Mouse (Mus musculus) forebrain, embryonic 12.5 days (tissue): ENCODE measurements at regions not wholly inside any gene's neighbourhood (a gene's known extent, or its start where the extent isn't known, plus 50 kb on each side); places are given as distances from the start of the nearest gene placed in this dataset.

Experiments
- ATAC-seq: fragments of 200-750 bp; cut with Nextera tagmentation; 2 replicates; pipeline ENCODE4 v1.8.0; 2017; ENCODE audit warnings: moderate TSS enrichment; ENCODE audit not compliant: low FRiP score
- H3K27ac ChIP-seq: fragments of 300-500 bp; sonication (generic); 2 replicates; pipeline ENCODE4 v1.5.1; 2016; ENCODE audit warnings: mild to moderate bottlenecking
- H3K27me3 ChIP-seq: fragments of 300-500 bp; sonication (generic); 2 replicates; pipeline ENCODE4 v1.6.1; 2016; ENCODE audit warnings: mild to moderate bottlenecking
- H3K36me3 ChIP-seq: fragments of 300-500 bp; sonication (generic); replicated peaks from 2 replicates; pipeline ENCODE4 v1.6.1; 2016; ENCODE audit warnings: mild to moderate bottlenecking
- H3K4me1 ChIP-seq: fragments of 300-500 bp; sonication (generic); 2 replicates; pipeline ENCODE4 v1.6.1; 2016
- H3K4me2 ChIP-seq: fragments of 300-500 bp; sonication (generic); 2 replicates; pipeline ENCODE4 v1.6.1; 2016; ENCODE audit warnings: mild to moderate bottlenecking, moderate library complexity
- H3K4me3 ChIP-seq: fragments of 300-500 bp; sonication (generic); replicated peaks from 2 replicates; pipeline ENCODE4 v1.5.1; 2016; ENCODE audit warnings: mild to moderate bottlenecking
- H3K9ac ChIP-seq: fragments of 300-500 bp; sonication (generic); 2 replicates; pipeline ENCODE4 v1.6.1; 2016; ENCODE audit warnings: mild to moderate bottlenecking
- H3K9me3 ChIP-seq: fragments of 300-500 bp; sonication (generic); 2 replicates; pipeline ENCODE4 v1.6.1; 2016
- WGBS: fragments of 180-500 bp; shearing (Covaris S2); methylation state at CpG from one replicate; pipeline ENCODE4 v1.1.7; 2016; 5-methylcytosine and 5-hydroxymethylcytosine counted together

GRCm38 (mm10) chr2:173930606-173931177, 145.4 kb upstream of the Stx16 start:
- no peak for ATAC-seq

DNA sequence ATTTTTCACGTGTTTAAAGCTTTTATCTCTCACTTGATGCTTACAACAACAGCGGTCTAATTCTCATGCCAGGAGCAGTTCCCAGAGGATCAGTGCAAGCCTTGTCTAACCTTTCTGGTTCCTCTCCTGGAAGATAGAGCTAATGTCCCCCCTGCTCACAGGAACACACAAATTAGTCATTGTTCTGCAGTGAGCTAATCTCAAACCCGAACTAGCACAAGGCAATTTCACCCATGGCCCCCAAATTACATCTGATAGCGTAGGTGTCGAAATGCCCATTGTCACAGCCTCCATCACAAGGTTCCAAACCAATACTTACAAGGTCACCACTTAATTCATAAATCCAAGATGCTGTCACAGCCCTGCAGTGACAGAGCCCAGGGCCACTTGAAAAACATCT, 140.4 kb upstream of the Stx16 start:
- Histone ChIP-seq H3K4me1 (peaks cover 14% of the 10 kb centered on the region), H3K9ac (no peak overlapping the region), H3K4me3 (no peak overlapping the region), H3K9me3 (0 out of 2 replicates have a peak, but pooled peaks cover 4% of the 10 kb centered on the region), H3K36me3 (no peaks in the 10 kb centered on the region), H3K27ac (no peak overlapping the region), H3K27me3 (no peaks in the 10 kb centered on the region), H3K4me2 (no peak overlapping the region)
- WGBS, result 71% methylated on average over 5 of the region's 5 CpGs
- no peak for ATAC-seq

More at GRCm38 (mm10) chr2:173930606-173931177, 145.4 kb upstream of the Stx16 start:
- Histone ChIP-seq H3K9ac (no peak overlapping the region), H3K4me1 (no peaks in the 10 kb centered on the region), H3K27ac (no peak overlapping the region), H3K4me2 (no peak overlapping the region), H3K27me3 (no peaks in the 10 kb centered on the region), H3K9me3 (0 out of 2 replicates have a peak, but pooled peaks cover 4% of the 10 kb centered on the region), H3K4me3 (no peak overlapping the region), H3K36me3 (no peaks in the 10 kb centered on the region)
- 94% methylated on average over 17 of the region's 17 CpGs for WGBS

DNA sequence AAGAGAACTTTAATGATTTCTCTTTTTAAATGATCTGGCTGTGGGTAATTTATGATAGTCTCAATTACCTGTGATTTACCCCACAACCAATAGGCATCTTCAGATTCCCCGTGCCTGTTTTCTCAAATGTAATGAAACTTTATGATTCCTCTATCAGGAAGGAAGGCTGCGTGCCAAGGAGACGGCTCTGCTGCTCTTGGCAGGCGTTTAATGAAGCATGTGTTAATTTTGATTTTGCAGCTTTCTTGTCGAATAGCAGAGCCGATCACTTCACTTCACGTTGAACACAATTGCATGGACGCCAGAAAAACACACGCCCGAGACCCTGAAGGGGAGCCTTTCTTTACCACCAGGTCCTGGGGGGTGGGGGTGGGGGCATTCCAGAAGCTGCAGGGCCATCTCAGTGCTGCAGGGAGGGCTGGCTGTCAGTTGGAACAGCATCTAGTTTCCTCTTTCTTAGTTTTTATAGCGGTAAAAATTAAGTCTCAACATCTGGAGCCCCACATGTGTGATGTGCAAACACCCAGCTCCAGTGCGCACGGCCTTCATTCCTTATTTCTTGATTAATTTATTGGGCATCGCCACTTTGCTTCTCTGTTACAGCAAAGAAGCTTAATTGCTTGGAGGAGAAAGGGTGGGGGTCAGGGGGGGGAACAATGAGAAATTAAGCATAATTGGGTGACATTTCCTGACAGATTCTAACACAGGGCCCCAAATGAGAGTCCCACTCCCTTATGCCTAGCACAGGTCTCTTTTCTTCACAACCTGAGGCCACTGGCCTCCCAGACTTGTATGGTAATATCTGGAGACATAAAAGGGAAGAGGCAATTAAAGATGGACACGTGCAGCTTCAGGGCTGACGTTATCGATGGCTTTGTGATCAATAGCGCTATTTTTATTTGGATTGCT, 138.3 kb upstream of the Stx16 start:
- no peaks in the 10 kb centered on the region for H3K36me3 ChIP-seq

GRCm38 (mm10) chr2:173938440-173938787, 137.7 kb upstream of the Stx16 start:
- 0 out of 2 replicates have a peak overlapping the region, but pooled peaks have one; percentile 46 for H3K27ac ChIP-seq

More for the DNA sequence above, 138.3 kb upstream of the Stx16 start:
- peaks cover 14% of the 10 kb centered on the region for H3K4me1 ChIP-seq
- no peak overlapping the region for H3K4me3 ChIP-seq
- WGBS, result 46% methylated on average over 18 of the region's 18 CpGs
- H3K9ac ChIP-seq, result no peak overlapping the region
- no peaks in the 10 kb centered on the region for H3K27me3 ChIP-seq
- H3K9me3 ChIP-seq, result 0 out of 2 replicates have a peak, but pooled peaks cover 4% of the 10 kb centered on the region
- H3K4me2 ChIP-seq, result no peak overlapping the region
- ATAC-seq, result peak; percentile 53; the same call in 1 of the 2 replicates
- peak overlapping the region; percentile 47; the same call in 1 of the 2 replicates for H3K27ac ChIP-seq

GRCm38 (mm10) chr2:173945441-173945840, 130.7 kb upstream of the Stx16 start:
- 86% methylated on average over 5 of the region's 5 CpGs for WGBS
- Histone ChIP-seq H3K4me1 (no peaks in the 10 kb centered on the region), H3K9ac (no peak overlapping the region), H3K27me3 (no peaks in the 10 kb centered on the region), H3K9me3 (peaks cover 14% of the 10 kb centered on the region), H3K27ac (no peak overlapping the region), H3K36me3 (no peaks in the 10 kb centered on the region), H3K4me3 (no peak overlapping the region), H3K4me2 (no peak overlapping the region)
- no peak for ATAC-seq

More at GRCm38 (mm10) chr2:173938440-173938787, 137.7 kb upstream of the Stx16 start:
- no peak overlapping the region for H3K9ac ChIP-seq
- ATAC-seq, result peak; percentile 24; the same call in 1 of the 2 replicates
- no peaks in the 10 kb centered on the region for H3K36me3 ChIP-seq
- no peak overlapping the region for H3K4me3 ChIP-seq
- peaks cover 14% of the 10 kb centered on the region for H3K4me1 ChIP-seq
- no peak overlapping the region for H3K4me2 ChIP-seq
- no peaks in the 10 kb centered on the region for H3K9me3 ChIP-seq
- H3K27me3 ChIP-seq, result no peaks in the 10 kb centered on the region
- WGBS, result 70% methylated on average over 11 of the region's 11 CpGs

GRCm38 (mm10) chr2:173948586-173948985, 127.5 kb upstream of the Stx16 start:
- Histone ChIP-seq H3K27ac (no peak overlapping the region), H3K27me3 (no peaks in the 10 kb centered on the region), H3K9ac (no peak overlapping the region), H3K4me1 (no peaks in the 10 kb centered on the region), H3K36me3 (no peaks in the 10 kb centered on the region), H3K4me3 (no peak overlapping the region), H3K4me2 (no peak overlapping the region), H3K9me3 (peaks cover 14% of the 10 kb centered on the region)
- WGBS, result 93% methylated on average over 5 of the region's 5 CpGs
- ATAC-seq, result no peak

DNA sequence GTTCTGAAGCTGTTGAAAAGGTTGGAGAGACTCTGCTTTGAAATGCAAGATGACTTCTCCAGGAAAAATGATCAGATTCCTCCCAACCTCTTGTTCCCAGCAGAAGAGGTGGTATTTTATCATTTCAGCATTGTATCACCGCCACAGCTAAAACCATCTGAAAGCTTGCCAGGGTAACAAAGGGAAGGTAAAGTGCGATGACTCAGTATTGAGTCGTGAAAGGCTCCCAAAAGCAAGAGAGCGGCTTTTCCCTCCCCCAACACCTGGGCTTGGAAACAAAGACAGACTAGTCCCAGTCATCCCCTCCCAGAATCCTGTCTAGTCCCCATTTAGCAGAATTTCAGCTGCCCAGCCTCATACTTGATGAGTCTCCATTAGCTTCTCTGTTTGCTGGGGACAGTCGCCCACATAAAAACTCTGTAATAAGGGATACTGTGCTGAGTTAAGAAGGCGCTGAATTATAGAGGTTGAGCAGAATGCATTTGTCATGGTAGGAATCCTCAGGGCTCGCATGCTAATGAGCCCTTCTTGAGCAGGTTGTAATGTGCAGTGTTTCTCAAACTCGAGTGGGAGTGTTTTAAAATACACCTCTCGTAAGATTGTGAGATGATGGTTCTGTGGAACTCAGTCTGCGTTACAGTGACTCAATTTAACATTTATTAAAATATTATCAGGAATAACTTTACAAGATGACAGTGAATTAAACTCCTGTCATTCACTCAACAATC, 125.8 kb upstream of the Stx16 start:
- H3K9ac ChIP-seq, result no peak overlapping the region
- H3K27me3 ChIP-seq, result no peaks in the 10 kb centered on the region
- no peak overlapping the region for H3K27ac ChIP-seq
- no peaks in the 10 kb centered on the region for H3K4me1 ChIP-seq
- ATAC-seq, result no peak
- no peak overlapping the region for H3K4me2 ChIP-seq
- no peaks in the 10 kb centered on the region for H3K36me3 ChIP-seq
- WGBS, result 41% methylated on average over 10 of the region's 10 CpGs
- peaks cover 5% of the 10 kb centered on the region for H3K9me3 ChIP-seq
- H3K4me3 ChIP-seq, result no peak overlapping the region

GRCm38 (mm10) chr2:173966111-173966510, 110.0 kb upstream of the Stx16 start:
- no peaks in the 10 kb centered on the region for H3K27me3 ChIP-seq
- ATAC-seq, result no peak
- 73% methylated on average over 5 of the region's 5 CpGs for WGBS
- no peaks in the 10 kb centered on the region for H3K9me3 ChIP-seq
- no peak overlapping the region for H3K4me2 ChIP-seq
- H3K4me3 ChIP-seq, result no peak overlapping the region
- H3K27ac ChIP-seq, result no peak overlapping the region
- no peak overlapping the region for H3K9ac ChIP-seq
- no peaks in the 10 kb centered on the region for H3K36me3 ChIP-seq
- no peaks in the 10 kb centered on the region for H3K4me1 ChIP-seq

GRCm38 (mm10) chr2:173970789-173971188, 105.3 kb upstream of the Stx16 start:
- Histone ChIP-seq H3K9ac (no peak overlapping the region), H3K36me3 (no peaks in the 10 kb centered on the region), H3K27ac (no peak overlapping the region), H3K4me1 (no peaks in the 10 kb centered on the region), H3K4me3 (no peak overlapping the region), H3K4me2 (no peak overlapping the region), H3K27me3 (no peaks in the 10 kb centered on the region), H3K9me3 (peaks cover 12% of the 10 kb centered on the region)
- no peak for ATAC-seq
- 50% methylated on average over 1 of the region's 1 CpGs for WGBS

DNA sequence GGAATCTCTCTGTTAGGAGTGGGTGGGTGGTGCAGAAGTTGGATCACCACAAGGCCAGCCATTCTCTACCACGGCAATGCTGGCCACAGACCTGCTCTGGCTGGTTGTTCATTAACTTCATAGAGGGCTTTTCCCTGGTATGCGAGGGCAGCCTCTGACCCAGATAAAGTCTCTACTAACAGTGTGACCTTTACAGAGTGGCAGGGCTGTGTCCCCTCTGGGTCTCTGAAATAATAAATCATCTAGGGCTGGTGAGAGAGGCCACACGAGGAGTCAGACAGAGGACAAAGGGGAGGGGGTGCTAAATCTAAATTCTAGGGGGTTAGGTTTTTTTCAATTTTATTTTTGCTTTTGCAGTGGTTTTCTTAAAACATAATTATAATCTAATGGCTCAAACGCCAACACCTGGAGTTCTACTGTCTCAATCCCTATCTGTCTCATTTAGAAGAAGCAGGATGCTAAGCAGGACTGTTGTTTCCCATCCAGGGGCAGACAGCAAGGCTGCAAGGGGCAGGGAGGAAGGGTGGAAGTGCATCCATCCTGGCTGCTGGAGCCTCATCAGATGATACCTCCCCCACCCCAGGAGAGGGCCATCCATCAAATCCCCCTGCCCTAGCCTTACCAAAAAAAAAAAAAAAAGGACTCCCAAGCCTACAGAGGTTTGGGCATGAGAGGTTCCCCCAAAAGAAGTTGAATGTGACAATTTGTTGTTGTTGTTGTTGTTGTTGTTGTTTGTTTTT, 99.6 kb upstream of the Stx16 start:
- H3K4me2 ChIP-seq, result no peak overlapping the region
- ATAC-seq, result no peak
- no peak overlapping the region for H3K27ac ChIP-seq
- no peaks in the 10 kb centered on the region for H3K27me3 ChIP-seq
- no peak overlapping the region for H3K9ac ChIP-seq
- 62% methylated on average over 4 of the region's 4 CpGs for WGBS
- no peak overlapping the region for H3K4me3 ChIP-seq
- H3K9me3 ChIP-seq, result peaks cover 12% of the 10 kb centered on the region
- H3K4me1 ChIP-seq, result no peaks in the 10 kb centered on the region
- no peaks in the 10 kb centered on the region for H3K36me3 ChIP-seq

- no peak overlapping the region for H3K27ac ChIP-seq
- no peak for ATAC-seq
- 19% methylated on average over 12 of the region's 12 CpGs for WGBS
- H3K9ac ChIP-seq, result no peak overlapping the region
- no peak overlapping the region for H3K4me3 ChIP-seq
- H3K4me1 ChIP-seq, result no peaks in the 10 kb centered on the region
- no peaks in the 10 kb centered on the region for H3K27me3 ChIP-seq
- peaks cover 12% of the 10 kb centered on the region for H3K9me3 ChIP-seq
- H3K36me3 ChIP-seq, result no peaks in the 10 kb centered on the region
- no peak overlapping the region for H3K4me2 ChIP-seq
These were observed 98.7 kb upstream of the Stx16 start for GRCm38 (mm10) chr2:173977236-173978053.
